Mouse (Mus musculus) small intestine, adult 2 months (tissue): ENCODE data around the gene Tshb.

ENCODE experiments used
- CTCF ChIP-seq: fragments of 200-500 bp; IDR thresholded peaks from 2 replicates; pipeline ENCODE4 v1.5.1; 2012; ENCODE audit warnings: low read depth, mild to moderate bottlenecking, control low read depth, inconsistent platforms, low read length, moderate library complexity, mixed read lengths; ENCODE audit not compliant: insufficient replicate concordance, insufficient read length; ENCODE audit errors: extremely low read depth
- POLR2A ChIP-seq: fragments of 200-500 bp; IDR thresholded peaks from 2 replicates; pipeline ENCODE4 v1.6.1; 2012; ENCODE audit warnings: low read depth, mild to moderate bottlenecking, control low read depth, inconsistent platforms, low read length, moderate library complexity

DNA sequence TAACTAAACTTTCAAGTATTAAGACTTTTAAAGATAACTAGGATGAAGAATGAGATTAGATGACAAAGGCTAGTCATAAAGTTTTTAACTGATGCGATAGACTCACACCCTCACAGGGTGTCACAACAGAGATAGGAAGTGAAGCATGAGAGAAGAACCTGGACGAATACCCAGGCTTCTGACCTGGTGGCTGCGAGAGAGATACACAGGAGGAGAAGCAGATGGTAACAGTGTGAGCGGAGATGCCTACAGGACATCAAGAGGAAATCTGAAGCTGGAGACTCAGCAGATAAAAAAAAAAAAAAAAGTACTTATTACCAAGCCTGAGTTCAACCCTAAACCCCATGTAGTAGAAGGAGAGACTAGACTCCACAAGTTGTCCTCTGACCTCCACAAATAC, 9.5 kb downstream of the Tshb start:
- TF ChIP-seq POLR2A (no peak), CTCF (no peak)
